Mouse (Mus musculus): Measurements from ENCODE around the gene Mbnl2. TPM values are rescaled to one million over a fixed set of nuclear protein-coding genes. Genes with fewer than 3 reads are reported as not detected.

The Mbnl2 gene
- polyA plus RNA-seq, 1 experiment from 2014 or later, result 23.1 TPM

GRCm38 (mm10) chr14:120318326-120318935 is 43.0 kb downstream of the Mbnl2 start:
- 31% methylated on average over 6 of the region's 6 CpGs for WGBS

DNA sequence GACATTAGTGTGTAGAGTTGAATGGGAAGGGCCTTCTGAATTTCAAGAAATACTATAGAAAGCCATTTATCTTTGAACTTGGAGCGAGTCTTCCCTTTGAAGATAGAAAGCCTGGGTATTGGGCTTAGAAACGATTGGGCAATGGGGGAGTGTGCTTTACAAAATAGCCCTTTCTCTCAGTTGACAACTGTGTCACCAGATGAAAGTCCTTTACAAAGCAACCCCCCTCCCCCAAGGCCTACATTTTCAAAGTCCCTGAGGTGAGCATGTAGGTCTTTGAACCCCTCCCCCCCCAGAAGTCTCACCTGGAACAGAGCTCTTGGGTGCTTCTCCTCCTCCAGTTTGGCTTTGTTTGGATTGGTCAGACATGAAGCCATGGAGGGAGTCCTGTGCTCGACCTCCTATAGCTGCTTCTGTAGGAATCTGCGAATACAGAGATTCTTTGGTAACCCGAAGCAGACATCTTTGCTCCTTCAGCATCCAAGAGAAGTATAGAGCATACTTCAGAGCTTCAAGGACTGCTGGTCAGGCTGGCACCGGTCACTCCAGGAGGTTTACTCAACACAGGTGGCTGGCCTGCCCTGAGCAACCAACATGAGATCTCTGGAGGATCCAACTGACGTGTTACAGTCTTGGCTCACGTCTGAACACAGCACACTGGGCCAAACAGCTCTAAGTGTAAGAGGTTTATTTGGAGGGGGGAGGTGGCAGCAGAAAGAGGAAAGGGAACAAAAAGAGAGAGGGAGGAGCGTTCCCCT is 43.7 kb downstream of the Mbnl2 start:
- Histone ChIP-seq H3K4me3 (replicated peaks; ENCODE audit: low read length) (no peak overlapping the region), H3K9ac (replicated peaks; ENCODE audit: low read depth, low read length) (no peak overlapping the region), H3K27me3 (replicated peaks; ENCODE audit: control insufficient read depth, insufficient read depth, low read length) (no peaks in the 10 kb centered on the region), H3K9me3 (ENCODE audit: control insufficient read depth, low read length) (no peaks in the 10 kb centered on the region), H3K4me1 (replicated peaks; ENCODE audit: control insufficient read depth, insufficient read depth, low read length) (peaks cover 7% of the 10 kb centered on the region), H3K4me2 (ENCODE audit: low read length) (no peak overlapping the region), H3K36me3 (ENCODE audit: control insufficient read depth, insufficient read depth) (no peaks in the 10 kb centered on the region), H3K27ac (ENCODE audit: low read length) (no peak overlapping the region)
- 71% methylated on average over 9 of the region's 9 CpGs for WGBS
- ATAC-seq, result no peak

More at GRCm38 (mm10) chr14:120318326-120318935, 43.0 kb downstream of the Mbnl2 start:
- H3K9ac ChIP-seq (replicated peaks; ENCODE audit: low read depth, low read length), result no peak overlapping the region
- peaks cover 7% of the 10 kb centered on the region for H3K4me1 ChIP-seq (replicated peaks; ENCODE audit: control insufficient read depth, insufficient read depth, low read length)
- no peaks in the 10 kb centered on the region for H3K9me3 ChIP-seq (ENCODE audit: control insufficient read depth, low read length)
- no peak overlapping the region for H3K27ac ChIP-seq (ENCODE audit: low read length)
- no peak overlapping the region for H3K4me2 ChIP-seq (ENCODE audit: low read length)
- no peak for ATAC-seq
- H3K36me3 ChIP-seq (ENCODE audit: control insufficient read depth, insufficient read depth), result no peaks in the 10 kb centered on the region
- H3K27me3 ChIP-seq (replicated peaks; ENCODE audit: control insufficient read depth, insufficient read depth, low read length), result no peaks in the 10 kb centered on the region
- H3K4me3 ChIP-seq (replicated peaks; ENCODE audit: low read length), result no peak overlapping the region

- ATAC-seq, result no peak
These were observed 46.6 kb downstream of the Mbnl2 start for GRCm38 (mm10) chr14:120322041-120322440.

DNA sequence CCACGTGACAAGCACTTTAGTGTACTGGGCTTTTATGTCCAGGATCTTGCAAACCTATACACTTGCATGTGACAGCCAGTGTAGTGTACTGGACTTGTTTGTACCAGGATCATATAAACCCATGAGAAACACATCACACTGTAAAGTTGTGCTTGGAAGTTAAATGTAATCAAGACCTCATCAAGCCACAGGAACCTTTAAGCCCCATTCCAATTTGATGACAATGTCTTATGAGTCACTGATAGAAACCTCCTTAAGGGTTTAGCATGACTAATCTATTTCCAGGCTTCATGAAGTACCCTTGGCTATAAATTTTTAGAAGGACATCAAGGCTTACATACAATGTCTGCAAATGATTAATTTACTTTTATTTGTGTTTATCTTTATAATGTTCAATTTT is 47.6 kb downstream of the Mbnl2 start:
- Histone ChIP-seq H3K4me3 (replicated peaks; ENCODE audit: low read length) (no peak overlapping the region), H3K36me3 (ENCODE audit: control insufficient read depth, insufficient read depth) (no peaks in the 10 kb centered on the region), H3K4me2 (ENCODE audit: low read length) (no peak overlapping the region), H3K4me1 (replicated peaks; ENCODE audit: control insufficient read depth, insufficient read depth, low read length) (peaks cover 7% of the 10 kb centered on the region), H3K27me3 (replicated peaks; ENCODE audit: control insufficient read depth, insufficient read depth, low read length) (no peaks in the 10 kb centered on the region), H3K9ac (replicated peaks; ENCODE audit: low read depth, low read length) (no peak overlapping the region), H3K9me3 (ENCODE audit: control insufficient read depth, low read length) (no peaks in the 10 kb centered on the region), H3K27ac (ENCODE audit: low read length) (no peak overlapping the region)
- no peak for ATAC-seq
- WGBS, result 97% methylated on average over 1 of the region's 1 CpGs

More at GRCm38 (mm10) chr14:120322041-120322440, 46.6 kb downstream of the Mbnl2 start:
- WGBS, result 92% methylated on average over 8 of the region's 8 CpGs
- Histone ChIP-seq H3K36me3 (ENCODE audit: control insufficient read depth, insufficient read depth) (no peaks in the 10 kb centered on the region), H3K27me3 (replicated peaks; ENCODE audit: control insufficient read depth, insufficient read depth, low read length) (no peaks in the 10 kb centered on the region), H3K27ac (ENCODE audit: low read length) (no peak overlapping the region), H3K4me2 (ENCODE audit: low read length) (no peak overlapping the region), H3K9ac (replicated peaks; ENCODE audit: low read depth, low read length) (no peak overlapping the region), H3K4me3 (replicated peaks; ENCODE audit: low read length) (no peak overlapping the region), H3K4me1 (replicated peaks; ENCODE audit: control insufficient read depth, insufficient read depth, low read length) (peaks cover 7% of the 10 kb centered on the region), H3K9me3 (ENCODE audit: control insufficient read depth, low read length) (no peaks in the 10 kb centered on the region)

GRCm38 (mm10) chr14:120324061-120324791 is 48.8 kb downstream of the Mbnl2 start:
- H3K27ac ChIP-seq (ENCODE audit: low read length), result no peak overlapping the region
- no peaks in the 10 kb centered on the region for H3K36me3 ChIP-seq (ENCODE audit: control insufficient read depth, insufficient read depth)
- WGBS, result 93% methylated on average over 8 of the region's 8 CpGs
- no peak overlapping the region for H3K4me3 ChIP-seq (replicated peaks; ENCODE audit: low read length)
- H3K9me3 ChIP-seq (ENCODE audit: control insufficient read depth, low read length), result no peaks in the 10 kb centered on the region
- no peak overlapping the region for H3K9ac ChIP-seq (replicated peaks; ENCODE audit: low read depth, low read length)
- no peak overlapping the region for H3K4me2 ChIP-seq (ENCODE audit: low read length)
- peaks cover 7% of the 10 kb centered on the region for H3K4me1 ChIP-seq (replicated peaks; ENCODE audit: control insufficient read depth, insufficient read depth, low read length)
- no peak for ATAC-seq
- H3K27me3 ChIP-seq (replicated peaks; ENCODE audit: control insufficient read depth, insufficient read depth, low read length), result no peaks in the 10 kb centered on the region

- 96% methylated on average over 19 of the region's 19 CpGs for WGBS
These were observed 49.5 kb downstream of the Mbnl2 start for GRCm38 (mm10) chr14:120324883-120325480.

GRCm38 (mm10) chr14:120325673-120326072 is 50.2 kb downstream of the Mbnl2 start:
- no peaks in the 10 kb centered on the region for H3K27me3 ChIP-seq (replicated peaks; ENCODE audit: control insufficient read depth, insufficient read depth, low read length)
- H3K4me2 ChIP-seq (ENCODE audit: low read length), result no peak overlapping the region
- H3K9ac ChIP-seq (replicated peaks; ENCODE audit: low read depth, low read length), result no peak overlapping the region
- H3K27ac ChIP-seq (ENCODE audit: low read length), result no peak overlapping the region
- 86% methylated on average over 5 of the region's 5 CpGs for WGBS
- no peak overlapping the region for H3K4me3 ChIP-seq (replicated peaks; ENCODE audit: low read length)
- no peaks in the 10 kb centered on the region for H3K36me3 ChIP-seq (ENCODE audit: control insufficient read depth, insufficient read depth)
- no peak for ATAC-seq
- H3K4me1 ChIP-seq (replicated peaks; ENCODE audit: control insufficient read depth, insufficient read depth, low read length), result peaks cover 6% of the 10 kb centered on the region; the same call in 1 of the 2 replicates
- no peaks in the 10 kb centered on the region for H3K9me3 ChIP-seq (ENCODE audit: control insufficient read depth, low read length)

More at GRCm38 (mm10) chr14:120324883-120325480, 49.5 kb downstream of the Mbnl2 start:
- H3K9ac ChIP-seq (replicated peaks; ENCODE audit: low read depth, low read length), result no peak overlapping the region
- H3K27ac ChIP-seq (ENCODE audit: low read length), result no peak overlapping the region
- no peaks in the 10 kb centered on the region for H3K9me3 ChIP-seq (ENCODE audit: control insufficient read depth, low read length)
- no peak for ATAC-seq
- H3K4me1 ChIP-seq (replicated peaks; ENCODE audit: control insufficient read depth, insufficient read depth, low read length), result peaks cover under 1% of the 10 kb centered on the region; the same call in 1 of the 2 replicates
- H3K4me2 ChIP-seq (ENCODE audit: low read length), result no peak overlapping the region
- no peaks in the 10 kb centered on the region for H3K36me3 ChIP-seq (ENCODE audit: control insufficient read depth, insufficient read depth)
- no peaks in the 10 kb centered on the region for H3K27me3 ChIP-seq (replicated peaks; ENCODE audit: control insufficient read depth, insufficient read depth, low read length)
- H3K4me3 ChIP-seq (replicated peaks; ENCODE audit: low read length), result no peak overlapping the region

DNA sequence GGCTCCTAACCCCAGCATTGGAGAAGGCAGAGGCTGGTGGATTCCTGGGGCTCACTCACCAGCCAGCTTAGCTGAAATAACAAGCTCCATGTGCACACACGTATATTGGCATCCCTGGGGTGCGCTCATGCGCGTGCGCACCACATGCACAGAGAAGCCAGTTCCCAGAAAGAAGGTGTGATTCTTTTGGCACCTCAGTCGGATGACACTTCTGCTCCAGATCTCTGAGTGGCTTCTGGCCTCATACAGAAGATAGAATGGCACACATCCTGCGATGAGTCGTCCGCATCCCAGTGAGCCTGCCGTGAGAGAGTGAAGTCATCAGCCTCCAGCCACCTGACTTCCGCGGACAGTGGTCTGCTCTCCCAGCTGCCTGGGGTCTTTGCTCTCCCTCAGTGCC is 55.0 kb downstream of the Mbnl2 start:
- H3K27me3 ChIP-seq (replicated peaks; ENCODE audit: control insufficient read depth, insufficient read depth, low read length), result no peaks in the 10 kb centered on the region
- peaks cover 6% of the 10 kb centered on the region; the same call in 1 of the 2 replicates for H3K4me1 ChIP-seq (replicated peaks; ENCODE audit: control insufficient read depth, insufficient read depth, low read length)
- peak overlapping the region; percentile 14; the same call in 1 of the 2 replicates for H3K4me2 ChIP-seq (ENCODE audit: low read length)
- no peak overlapping the region for H3K4me3 ChIP-seq (replicated peaks; ENCODE audit: low read length)
- WGBS, result 58% methylated on average over 12 of the region's 12 CpGs
- H3K9me3 ChIP-seq (ENCODE audit: control insufficient read depth, low read length), result no peaks in the 10 kb centered on the region
- ATAC-seq, result peak; percentile 70
- H3K9ac ChIP-seq (replicated peaks; ENCODE audit: low read depth, low read length), result no peak overlapping the region
- no peaks in the 10 kb centered on the region for H3K36me3 ChIP-seq (ENCODE audit: control insufficient read depth, insufficient read depth)
- no peak overlapping the region; the same call in 1 of the 2 replicates for H3K27ac ChIP-seq (ENCODE audit: low read length)
